Mouse (Mus musculus) left cerebral cortex, adult 2 months (tissue): Measurements from ENCODE around the gene Lrrn2. TPM values are rescaled to one million over a fixed set of nuclear protein-coding genes. Genes with fewer than 3 reads are reported as not detected.

Source experiments
- DNase-seq, 2 experiments: peaks; one replicate each; pipeline ENCODE4 v3.0.0; 2021 to 2022; ENCODE audit warnings: low spot score in 2 of 2, mixed read lengths in 1 of 2; ENCODE audit errors: extremely low spot score in 1 of 2
- H3K27ac ChIP-seq: fragments of 200-600 bp; 2 replicates; pipeline ENCODE4 v1.8.1; 2022
- H3K4me3 ChIP-seq: fragments of 200-600 bp; 2 replicates; pipeline ENCODE4 v1.8.1; 2022
- CTCF ChIP-seq: fragments of 200-600 bp; IDR thresholded peaks from 2 replicates; pipeline ENCODE4 v1.8.1; 2022; ENCODE audit warnings: antibody characterized with exemption, mild to moderate bottlenecking, moderate library complexity
- intact Hi-C: fragments of 180-260 bp; cut with DNase I; formaldehyde crosslinking; loops from one replicate; pipeline ENCODE4 v1.15.1; 2025
- long read RNA-seq, 2 experiments: library from polyadenylated mRNA; stranded (forward); transcript quantifications; one replicate each; pipeline ENCODE4 v2.0.0; 2021; ENCODE audit warnings: borderline mapping rate in 2 of 2
- total RNA-seq, 2 experiments: library from RNA; stranded (reverse); gene quantifications; 2 replicates each; pipeline ENCODE4 v1.2.3; 2021

Lrrn2 gene
- 10 to 100 TPM; 91.8 to 99.9 TPM for total RNA-seq
- long read RNA-seq, experiment 1, transcript Lrrn2-201 (2 exons, 3,428 nt), result major isoform, 188 of 218 reads
- long read RNA-seq, experiment 1, partial matches to known transcripts, result 18 of 218 reads
- long read RNA-seq, experiment 1, other reads (novel, unspliced or antisense), result 11 of 218 reads
- long read RNA-seq, experiment 2, transcript Lrrn2-201 (2 exons, 3,428 nt), result major isoform, 143 of 165 reads
- long read RNA-seq, experiment 2, partial matches to known transcripts, result 12 of 165 reads
- long read RNA-seq, experiment 2, other reads (novel, unspliced or antisense), result 7 of 165 reads

DNA sequence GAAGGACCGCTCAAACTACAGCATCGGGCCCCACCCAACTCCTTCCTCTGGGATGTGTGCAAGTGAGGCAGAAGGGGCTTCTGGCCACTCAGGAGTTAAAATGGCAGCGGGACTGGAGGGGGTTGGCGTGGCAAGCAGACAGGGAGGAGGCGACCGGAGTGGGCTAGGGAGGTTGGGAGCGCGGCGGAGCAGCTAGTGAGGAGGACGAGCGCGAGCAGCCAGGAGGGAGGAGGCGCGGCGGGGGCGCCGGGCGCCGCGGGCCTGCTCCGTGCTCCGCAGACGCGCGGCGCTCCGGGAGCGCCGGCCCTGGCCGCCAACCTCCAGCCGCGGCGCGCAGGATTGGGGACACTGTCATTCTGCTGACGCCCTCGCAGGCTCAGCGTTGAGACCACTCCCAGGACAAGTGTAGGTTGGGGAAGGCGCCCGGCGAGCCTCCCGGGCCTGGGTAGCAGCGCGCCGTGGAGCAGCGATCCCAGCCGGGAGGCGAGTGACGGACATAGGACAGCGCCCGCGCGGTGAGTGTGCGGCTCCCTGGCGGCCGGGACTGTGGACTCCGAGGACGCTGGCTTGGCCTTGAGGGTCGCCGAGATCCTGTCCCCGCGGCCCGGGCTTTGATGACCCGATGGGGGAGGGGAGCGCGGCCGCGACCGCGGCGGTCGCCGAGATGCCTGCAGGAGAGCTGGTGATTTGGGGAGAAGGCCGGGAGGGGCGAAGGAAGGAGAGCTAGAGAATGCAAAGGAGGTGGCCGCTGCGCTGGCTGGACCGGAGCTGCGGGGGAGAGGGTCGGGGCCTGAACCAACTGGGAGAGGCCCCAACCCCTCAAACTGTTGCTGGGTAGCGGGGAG is at the start of gene Lrrn2:
Gene Lrrn2 (plus strand): TSS at position 113 of the 845 bp plus-strand sequence.
- no peak for TF ChIP-seq CTCF
- Histone ChIP-seq H3K4me3 (peak within 1 kb of the TSS; percentile 86), H3K27ac (peak within 1 kb of the TSS; percentile 98)
- intact Hi-C loops, result loop anchor here (1.0 to 5.0 kb wide), 4 partner anchors 13 to 122 kb away; no protein-coding TSS in a partner anchor
- peak; percentile 74 to 78 for DNase-seq

DNA sequence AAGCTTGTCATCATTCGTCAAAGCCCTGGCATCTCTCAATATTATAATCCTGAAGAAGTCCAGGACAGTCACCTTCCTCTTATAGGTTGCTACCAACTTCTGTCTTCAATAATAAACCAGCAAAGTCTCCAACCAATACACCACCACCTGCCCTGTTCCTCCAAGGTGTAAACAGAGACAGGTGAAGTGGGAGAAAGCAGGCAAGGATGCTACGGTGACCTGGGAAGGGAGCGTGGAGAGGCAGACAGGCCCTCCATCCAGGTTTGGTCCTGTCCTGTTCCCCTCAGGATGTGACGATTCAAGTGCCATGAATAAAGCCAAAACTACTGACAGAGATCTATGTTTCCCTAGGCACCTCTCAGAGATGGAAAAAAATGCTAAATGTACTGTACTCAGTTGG is 48.1 kb upstream of the Lrrn2 start:
- no peak for TF ChIP-seq CTCF
- H3K4me3 ChIP-seq, result no peak overlapping the region
- intact Hi-C loops, result no loop called here
- H3K27ac ChIP-seq, result no peak overlapping the region
- DNase-seq, result no peak

DNA sequence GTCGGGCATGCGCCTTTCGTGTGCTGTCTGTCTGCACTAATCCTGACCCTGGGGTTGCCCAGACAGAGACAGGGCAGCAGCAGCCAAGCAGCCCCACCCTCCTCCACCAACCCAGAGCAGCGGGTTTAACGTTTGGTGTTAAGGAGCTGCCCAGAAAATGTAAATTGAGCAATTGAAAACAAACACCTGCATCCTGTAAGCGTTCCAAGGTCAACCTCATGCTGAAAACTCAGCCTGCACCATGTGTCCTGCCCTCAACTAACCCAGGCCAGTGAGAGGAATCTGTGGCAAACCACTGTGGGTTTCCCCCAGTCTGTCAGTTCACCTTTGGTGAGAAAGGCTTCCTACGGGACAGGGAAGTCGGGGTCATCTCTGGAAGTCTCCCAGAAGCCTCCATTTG is 46.0 kb upstream of the Lrrn2 start:
- DNase-seq, result no peak
- intact Hi-C loops, result no loop called here
- TF ChIP-seq CTCF, result no peak
- no peak overlapping the region for H3K27ac ChIP-seq
- H3K4me3 ChIP-seq, result no peak overlapping the region

DNA sequence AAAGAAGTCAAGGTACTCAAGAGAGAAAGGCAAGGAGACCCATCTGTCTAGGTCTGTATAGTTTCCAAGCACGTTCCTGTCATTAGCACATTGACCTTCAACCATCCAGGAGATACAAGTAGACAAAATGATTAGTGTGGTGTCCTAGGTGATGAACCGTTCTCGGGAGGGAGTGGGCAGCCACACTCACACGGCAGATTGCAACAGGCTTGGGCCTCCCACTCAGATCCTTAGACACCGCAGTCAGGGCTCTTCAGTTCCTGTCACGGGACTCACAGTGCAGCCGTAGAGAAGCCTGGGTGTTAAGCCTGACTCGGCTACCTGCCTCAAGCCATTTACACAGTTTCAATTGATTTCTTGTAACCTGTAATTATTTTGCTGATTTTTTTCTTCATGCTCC is 43.2 kb upstream of the Lrrn2 start:
- no peak overlapping the region for H3K27ac ChIP-seq
- intact Hi-C loops, result no loop called here
- DNase-seq, result no peak
- TF ChIP-seq CTCF, result no peak
- no peak overlapping the region for H3K4me3 ChIP-seq

DNA sequence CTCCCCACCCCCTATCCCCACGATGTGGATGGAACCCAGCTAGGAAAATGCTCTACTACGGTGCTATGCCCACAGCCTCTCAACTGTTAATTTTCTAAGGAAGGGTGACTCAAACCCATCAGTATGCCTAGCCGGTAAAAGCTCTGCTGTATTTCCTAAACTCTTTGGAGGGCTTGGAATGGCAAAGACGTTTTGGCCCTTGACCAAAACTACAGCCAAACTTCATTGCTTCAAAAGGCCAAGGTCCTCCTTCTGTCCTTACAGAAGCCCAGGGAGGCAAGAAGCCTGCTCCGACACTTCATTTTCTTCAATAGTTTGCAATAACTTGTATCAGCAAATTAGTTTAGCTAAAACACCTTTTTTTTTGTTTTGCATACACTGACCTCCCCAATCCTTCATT is 42.4 kb upstream of the Lrrn2 start:
- DNase-seq, result no peak
- no peak overlapping the region for H3K4me3 ChIP-seq
- intact Hi-C loops, result no loop called here
- TF ChIP-seq CTCF, result no peak
- H3K27ac ChIP-seq, result no peak overlapping the region

DNA sequence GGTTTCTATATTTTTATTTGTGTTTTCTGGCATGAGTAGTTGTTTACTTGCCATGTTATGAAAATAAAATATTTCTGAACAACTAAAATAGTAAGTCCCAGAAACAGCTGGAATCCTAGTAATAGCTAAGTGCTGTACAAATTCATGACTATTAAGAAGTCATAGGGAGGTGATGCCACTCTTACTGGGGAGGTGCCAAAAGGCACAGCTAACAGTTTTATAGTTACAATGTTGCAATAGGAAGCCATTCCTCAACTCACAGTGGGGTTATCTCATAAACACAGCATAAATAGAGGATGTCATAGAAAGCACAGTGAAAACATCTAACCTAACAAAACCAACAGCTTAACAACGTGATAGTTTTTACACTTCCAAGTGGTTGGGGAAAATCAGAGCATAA is 41.7 kb upstream of the Lrrn2 start:
- no peak for DNase-seq
- H3K27ac ChIP-seq, result no peak overlapping the region
- H3K4me3 ChIP-seq, result no peak overlapping the region
- no peak for TF ChIP-seq CTCF
- intact Hi-C loops, result no loop called here

DNA sequence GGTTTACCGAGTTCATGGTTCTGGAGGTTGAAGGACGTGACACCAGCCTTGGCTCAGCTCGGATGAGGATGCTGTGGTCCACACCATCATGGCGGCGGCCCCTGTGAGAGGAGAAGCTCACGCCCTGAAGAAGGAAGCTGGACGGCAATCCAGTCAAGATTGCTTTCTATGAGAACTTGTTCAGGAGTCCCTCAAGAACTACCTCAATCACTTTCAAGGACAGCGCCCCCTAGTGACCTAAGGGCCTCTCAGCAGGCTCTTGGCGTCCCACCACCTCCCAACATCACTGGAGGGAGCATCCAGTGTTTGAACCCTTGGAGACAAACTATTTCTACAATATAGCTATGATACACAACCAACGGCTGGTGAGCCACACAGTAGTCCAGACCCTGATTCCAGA is 36.5 kb upstream of the Lrrn2 start:
- TF ChIP-seq CTCF, result peak; percentile 18; the same call in 1 of the 2 replicates
- intact Hi-C loops, result no loop called here
- Histone ChIP-seq H3K27ac (no peak overlapping the region), H3K4me3 (no peak overlapping the region)
- DNase-seq, result no peak

DNA sequence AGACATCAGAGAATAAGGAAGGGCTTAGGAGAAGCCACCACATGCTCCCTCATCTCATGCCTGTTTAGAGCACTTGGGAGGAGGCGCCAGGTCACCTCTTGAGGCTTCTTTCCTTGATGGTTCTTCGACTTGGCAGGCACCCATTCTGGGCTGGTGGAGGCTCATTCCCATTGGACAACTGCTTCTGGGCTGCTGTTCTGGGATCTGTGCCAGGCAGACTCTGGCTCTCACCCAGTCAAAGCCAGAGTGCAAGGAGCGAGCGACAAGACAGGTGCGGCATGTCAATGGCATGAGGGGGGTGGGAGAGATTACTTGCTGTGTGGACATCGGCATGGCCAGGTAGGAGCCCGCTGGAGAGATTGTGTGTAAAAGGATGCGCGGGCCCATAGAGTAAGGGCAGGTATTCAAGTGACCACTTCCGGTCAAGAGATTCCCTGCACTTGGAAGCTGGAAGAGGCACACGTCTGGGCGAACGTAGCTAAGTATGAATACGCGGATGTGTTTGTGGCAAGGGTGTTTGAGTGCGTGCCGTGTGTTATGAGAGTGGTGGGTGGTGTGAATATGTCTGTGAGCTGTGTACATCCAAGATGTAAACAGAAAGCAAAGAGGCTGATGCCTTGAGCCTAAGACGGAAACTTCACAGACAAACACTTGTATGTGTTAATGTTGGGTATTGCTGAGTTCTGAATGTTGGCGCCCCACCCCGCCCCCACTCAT is 35.8 kb upstream of the Lrrn2 start:
- intact Hi-C loops, result no loop called here
- Histone ChIP-seq H3K4me3 (no peak overlapping the region), H3K27ac (no peak overlapping the region)
- TF ChIP-seq CTCF, result no peak
- peak in 1 of 2 experiments; percentile 42 for DNase-seq

DNA sequence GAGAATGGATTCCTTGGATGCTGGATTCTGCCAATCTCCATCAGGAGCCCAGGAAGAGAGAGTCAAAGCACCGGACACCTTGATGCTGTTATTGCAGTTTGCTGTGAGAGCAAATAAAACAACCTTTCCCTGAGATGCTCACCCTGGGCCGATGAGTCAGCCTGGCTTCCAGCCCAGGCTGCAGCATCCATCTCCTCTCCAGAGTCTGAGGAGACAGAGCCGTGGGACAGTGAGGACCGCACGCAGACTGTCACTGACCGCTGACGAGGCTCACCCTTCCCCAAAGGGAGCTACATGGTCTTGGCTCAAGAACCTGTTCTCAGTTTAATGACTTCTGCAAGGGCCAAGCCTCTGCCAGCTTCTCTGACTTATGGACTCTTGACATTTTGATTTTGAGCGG is 34.3 kb upstream of the Lrrn2 start:
- no peak overlapping the region for H3K4me3 ChIP-seq
- DNase-seq, result peak in 1 of 2 experiments; percentile 25
- intact Hi-C loops, result no loop called here
- TF ChIP-seq CTCF, result no peak
- no peak overlapping the region for H3K27ac ChIP-seq

DNA sequence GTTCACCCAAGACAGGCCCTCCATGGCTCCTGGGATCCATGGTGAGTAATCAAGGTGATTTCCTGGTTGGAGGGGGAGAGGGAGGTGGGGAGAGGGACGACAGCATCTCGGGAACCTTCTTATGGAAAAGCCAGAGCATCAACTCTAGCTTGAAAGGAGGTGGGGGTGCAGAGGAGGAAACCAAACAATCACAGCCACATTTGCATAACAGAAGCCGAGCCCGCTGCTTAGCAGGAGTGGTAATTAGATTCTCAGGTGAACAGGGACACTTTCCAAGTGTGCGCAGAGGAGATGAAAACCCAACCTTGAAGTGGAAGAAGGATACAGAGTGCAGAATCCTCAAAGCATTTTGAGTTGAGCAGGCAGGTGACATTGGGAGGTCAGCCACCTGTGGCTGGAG is 29.3 kb upstream of the Lrrn2 start:
- no peak overlapping the region for H3K27ac ChIP-seq
- TF ChIP-seq CTCF, result no peak
- no peak for DNase-seq
- H3K4me3 ChIP-seq, result no peak overlapping the region
- intact Hi-C loops, result no loop called here

DNA sequence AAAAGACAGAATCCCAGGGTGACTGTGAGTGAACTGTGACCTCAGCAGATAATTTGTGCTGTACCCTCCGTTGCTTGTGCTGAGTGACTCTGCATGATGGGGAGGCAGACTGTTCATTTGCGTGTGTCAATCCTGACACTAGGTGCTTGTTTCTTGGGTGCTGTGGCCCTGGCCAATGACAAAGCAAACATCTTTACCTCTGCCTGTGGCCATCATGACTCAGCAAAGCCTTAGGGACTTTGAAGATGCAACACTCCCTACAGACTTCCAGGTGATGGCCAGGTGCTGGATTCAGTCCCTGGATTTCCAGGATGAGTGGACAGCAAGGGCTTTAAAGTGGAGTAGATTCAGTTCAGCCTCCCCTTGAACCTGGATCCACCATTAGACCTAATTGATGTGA is 28.8 kb upstream of the Lrrn2 start:
- H3K27ac ChIP-seq, result no peak overlapping the region

DNA sequence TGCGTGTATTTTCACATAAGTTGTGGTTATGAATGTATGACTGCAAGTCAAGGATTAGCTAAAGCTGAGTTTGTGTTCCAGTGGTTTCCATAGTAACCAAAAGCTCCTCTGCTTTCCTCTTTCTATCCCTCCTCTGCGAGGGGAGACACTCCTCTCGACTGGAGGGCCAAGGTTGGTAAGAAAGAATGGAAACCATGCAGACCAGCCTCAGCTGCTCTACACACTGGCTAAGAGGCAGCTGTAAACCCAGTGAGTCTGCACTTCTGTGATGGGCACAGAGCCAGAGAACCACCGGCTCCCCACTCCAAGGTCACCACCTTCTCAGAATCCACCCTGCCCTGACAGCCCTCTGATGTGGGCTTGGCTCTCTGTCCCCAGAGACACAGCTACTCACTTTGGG is 28.3 kb upstream of the Lrrn2 start:
- intact Hi-C loops, result no loop called here
- H3K27ac ChIP-seq, result no peak overlapping the region
- no peak for DNase-seq
- H3K4me3 ChIP-seq, result no peak overlapping the region
- TF ChIP-seq CTCF, result no peak

More for the DNA sequence above, 28.8 kb upstream of the Lrrn2 start:
- no peak for TF ChIP-seq CTCF
- no peak overlapping the region for H3K4me3 ChIP-seq
- no peak for DNase-seq
- intact Hi-C loops, result no loop called here
